Mouse (Mus musculus) retina, embryonic 14.5 days (tissue): Measurements from ENCODE around the gene Akr1b10.
"Not testable (repeated sequence)": the region's sequence is repeated elsewhere in the genome, so short reads cannot be mapped to it uniquely, and the experiment has no call there.

Experiments used
- DNase-seq: peaks from one replicate; pipeline ENCODE4 v3.0.0-alpha.2; 2015; ENCODE audit warnings: low spot score

Gene Akr1b10

DNA sequence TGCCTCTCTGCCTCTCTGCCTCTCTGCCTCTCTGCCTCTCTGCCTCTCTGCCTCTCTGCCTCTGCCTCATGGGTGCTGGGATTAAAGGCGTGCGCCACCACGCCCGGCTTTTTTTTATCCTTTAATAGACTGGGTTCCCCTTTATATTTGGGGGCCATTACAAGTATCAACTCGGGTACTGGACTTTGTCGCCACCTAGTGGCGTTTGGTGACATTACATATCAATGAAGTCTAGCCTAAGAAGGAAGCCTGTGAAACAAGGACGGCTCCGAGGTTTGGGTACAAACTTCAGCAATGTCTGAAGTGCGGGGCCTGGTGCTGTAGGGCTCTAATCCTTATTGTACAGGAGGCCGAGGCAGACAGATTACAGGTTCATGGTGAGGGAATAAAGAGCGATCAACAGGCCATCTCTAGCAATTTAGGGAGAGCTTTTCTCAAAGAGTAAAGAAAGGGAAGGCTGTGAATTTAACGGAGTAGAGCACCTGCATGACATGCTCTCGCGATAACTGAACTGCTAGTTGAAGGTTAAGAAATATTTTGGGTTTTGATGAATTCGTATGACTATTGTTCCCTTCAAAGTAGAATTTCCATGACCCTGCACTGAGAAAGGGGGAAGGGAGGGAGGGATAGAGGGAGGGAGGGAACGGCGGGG lies 12.2 kb upstream of the Akr1b10 start:
- peak; percentile 91 for DNase-seq

- no peak for DNase-seq
These were observed 10.2 kb upstream of the Akr1b10 start for GRCm38 (mm10) chr6:34373841-34374240.

GRCm38 (mm10) chr6:34375888-34376287 lies 8.1 kb upstream of the Akr1b10 start:
- not testable (repeated sequence) for DNase-seq

DNA sequence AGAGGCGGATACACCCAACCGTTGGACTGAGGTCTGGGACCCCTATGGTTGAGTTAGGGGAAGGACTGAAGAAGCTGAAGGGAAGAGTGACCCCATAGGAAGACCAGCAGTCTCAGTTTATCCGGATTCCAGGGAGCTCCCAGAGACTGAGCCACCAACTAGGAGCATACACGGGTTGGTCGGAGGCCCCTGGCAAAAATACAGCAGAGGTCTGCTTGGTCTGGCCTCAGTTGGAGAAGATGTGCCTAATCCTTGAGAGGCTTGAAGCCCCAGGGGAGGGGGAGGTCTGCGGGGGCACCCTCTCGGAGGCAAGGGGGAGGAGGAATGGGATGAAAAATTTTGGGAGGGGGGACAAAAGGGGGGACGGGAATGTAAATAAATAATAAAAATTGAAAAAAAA lies 617 bp upstream of the Akr1b10 start:
- DNase-seq, result no peak

DNA sequence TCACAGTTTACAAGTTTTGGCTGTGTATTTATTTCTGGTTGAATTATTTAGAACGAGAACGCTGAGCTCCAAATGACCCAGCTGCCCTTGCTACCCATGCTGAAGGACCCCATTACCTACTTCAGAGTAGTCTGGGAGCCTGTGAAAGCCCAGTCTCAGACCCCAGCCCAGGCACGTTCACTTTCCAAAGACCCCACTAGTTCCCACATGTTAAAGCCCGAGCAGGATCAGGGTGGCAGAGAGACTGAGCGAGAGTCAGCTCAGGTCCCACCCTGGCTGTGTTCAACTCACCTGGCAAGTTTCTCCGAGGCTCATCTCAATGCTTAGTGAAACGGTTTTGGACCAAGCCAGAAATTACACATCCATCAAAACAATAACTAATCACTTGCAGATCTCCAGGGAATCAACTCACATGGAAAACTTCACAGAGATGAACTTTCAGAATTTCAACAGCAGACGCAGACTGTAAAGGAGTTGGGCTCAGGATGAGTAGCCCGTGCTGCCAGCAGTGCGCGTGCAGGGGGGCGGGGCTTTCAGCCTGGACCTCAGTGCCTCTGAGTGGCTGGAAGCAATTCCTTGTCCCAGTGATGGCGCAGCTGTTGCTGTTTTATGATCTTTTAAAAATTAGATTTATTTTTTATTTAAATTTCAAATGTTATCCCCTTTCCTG lies 818 bp downstream of the Akr1b10 start:
- peak; percentile 41 for DNase-seq

DNA sequence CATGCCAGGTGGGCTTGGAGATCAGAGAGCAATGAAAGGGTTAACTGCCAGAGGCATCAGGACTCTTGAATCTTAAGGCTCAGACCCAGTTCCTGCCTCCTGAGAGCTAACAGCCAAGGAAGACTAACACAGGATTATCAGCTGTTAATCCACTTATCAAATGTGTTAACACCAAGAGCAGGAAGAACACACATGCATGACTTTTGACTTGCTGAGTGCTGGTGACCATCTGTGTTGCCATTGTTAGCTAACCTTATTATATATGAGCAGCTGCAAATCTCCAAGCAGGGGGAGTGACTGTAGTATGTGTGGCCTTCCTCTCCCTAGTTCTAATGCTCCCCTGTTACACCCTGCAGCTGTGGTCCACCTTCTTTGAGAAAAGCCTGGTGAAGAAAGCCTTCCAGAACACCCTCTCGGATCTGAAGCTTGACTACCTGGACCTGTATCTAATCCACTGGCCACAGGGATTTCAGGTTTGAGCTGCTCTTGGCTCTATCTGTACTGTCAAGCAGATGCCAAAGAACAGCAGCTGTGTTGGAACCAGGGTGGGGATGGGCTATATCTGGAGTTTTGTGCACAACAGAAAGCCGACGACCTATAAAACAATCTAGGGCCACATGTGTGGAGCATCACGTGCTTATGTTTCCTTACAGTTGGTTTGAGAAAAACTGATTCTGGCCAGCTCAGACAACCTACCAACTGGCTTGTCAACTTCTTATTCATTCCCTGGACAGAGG lies 4.6 kb downstream of the Akr1b10 start:
- peak; percentile 33 for DNase-seq

DNA sequence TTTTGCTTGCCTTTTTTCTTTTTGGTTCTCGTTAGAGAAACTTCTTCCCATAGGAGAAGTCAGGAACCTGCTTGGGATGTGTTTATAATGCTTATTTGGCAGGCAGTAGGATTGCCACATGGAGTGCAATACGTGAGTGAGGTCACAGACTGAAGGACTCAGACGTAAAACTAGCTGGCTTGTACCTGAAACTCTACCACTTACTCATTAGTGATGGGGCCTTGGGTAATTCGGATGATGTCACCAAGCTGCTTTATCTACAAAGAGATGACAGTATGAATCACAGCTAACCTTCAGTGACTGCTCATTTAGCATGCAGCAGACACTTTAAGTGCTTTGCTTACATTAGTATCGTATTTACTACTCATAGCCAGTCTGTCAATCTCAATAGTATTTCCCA lies 11.9 kb downstream of the Akr1b10 start:
- no peak for DNase-seq

DNA sequence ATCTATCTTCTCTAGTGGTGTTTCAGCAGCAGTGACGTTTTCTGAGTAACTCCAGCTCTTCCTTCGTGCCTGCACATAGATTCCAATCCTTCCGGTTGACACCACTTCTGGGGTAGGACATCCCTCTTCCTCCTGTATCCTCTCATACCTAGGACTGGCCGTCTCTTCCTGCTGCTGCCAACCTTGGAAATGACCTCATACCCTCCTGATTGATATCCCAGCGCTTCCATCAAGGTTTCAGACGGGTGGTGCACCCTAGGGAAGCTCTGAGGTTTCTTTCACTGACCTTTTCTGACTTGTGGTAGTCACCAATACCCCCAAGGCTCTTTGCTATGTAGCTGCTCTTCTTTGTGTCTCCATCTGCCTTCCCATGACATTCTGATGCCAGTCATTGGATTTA lies 14.4 kb downstream of the Akr1b10 start:
- DNase-seq, result no peak

DNA sequence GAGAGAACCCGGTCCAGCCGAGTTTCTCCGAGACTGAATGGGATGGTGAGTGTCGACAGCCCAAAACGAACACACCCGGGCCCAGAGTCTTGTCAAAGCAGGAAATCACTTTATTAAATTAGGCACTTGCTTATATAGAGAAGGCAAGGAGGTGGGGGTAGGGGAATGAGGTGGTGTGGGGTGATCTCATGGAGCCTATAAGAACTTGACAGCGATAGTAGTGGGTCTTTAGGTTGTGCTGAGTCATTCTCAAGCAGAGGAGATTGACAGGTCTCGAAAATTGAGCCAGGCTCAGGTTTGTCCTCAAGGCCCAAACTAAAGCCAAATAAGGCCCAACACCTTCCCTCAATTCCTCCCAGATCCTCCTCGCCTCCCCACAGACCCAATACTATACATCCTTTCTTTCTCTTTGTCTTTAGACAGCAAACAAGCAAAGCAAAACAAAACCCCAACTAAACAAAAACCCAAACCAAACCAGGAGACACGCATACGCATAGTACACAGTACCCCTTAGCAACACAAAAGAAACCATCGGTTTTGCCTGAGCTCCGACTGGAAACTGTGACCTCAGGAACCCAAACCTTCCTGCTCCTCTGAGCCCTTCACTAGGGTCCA lies 15.7 kb downstream of the Akr1b10 start:
- no peak for DNase-seq

- no peak for DNase-seq
These were observed 16.7 kb downstream of the Akr1b10 start for GRCm38 (mm10) chr6:34400696-34401095.

DNA sequence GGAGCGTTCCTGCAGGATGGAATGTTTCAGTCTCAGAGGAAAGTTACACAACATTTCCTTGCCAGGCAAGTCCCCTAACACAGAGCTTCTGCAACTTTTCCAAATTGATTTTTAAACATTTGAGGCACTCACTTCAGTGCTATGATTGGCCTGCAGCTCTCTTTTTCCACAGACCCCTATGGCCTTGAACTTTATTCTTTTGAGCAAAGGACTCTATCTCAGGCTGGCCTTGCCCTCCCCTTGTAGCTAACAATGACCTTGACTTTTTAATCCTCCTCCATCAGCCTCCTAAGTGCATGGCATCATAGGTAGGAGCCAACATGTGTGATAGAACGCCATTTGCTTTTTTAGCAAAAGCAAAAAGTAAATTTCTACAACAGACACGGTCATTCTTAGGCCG lies 22.7 kb downstream of the Akr1b10 start:
- no peak for DNase-seq

- DNase-seq, result no peak
These were observed 23.4 kb downstream of the Akr1b10 start for GRCm38 (mm10) chr6:34407403-34407802.

DNA sequence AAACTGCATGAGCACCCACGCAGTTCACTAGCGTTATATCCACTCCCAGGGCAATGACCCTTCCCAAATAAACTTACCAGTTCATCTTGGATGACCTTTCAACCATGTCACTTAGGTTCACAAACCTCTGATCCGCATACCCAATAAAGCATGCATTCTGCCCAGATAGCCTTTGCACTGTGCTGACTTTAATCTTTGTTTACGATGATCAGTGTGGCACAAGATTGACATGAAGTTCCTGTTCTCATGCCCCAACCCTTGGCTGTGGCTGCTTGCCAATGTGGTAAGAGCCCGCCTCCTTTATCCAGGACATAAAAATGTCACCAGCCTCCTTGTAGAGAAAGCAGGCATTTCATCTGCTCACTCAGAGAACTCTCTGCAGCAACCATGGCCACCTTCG lies 28.0 kb downstream of the Akr1b10 start, which contains the start of gene Akr1b7:
Akr1b7 (plus strand) TSS at position 312 of the 400 bp plus-strand sequence.
- no peak for DNase-seq

DNA sequence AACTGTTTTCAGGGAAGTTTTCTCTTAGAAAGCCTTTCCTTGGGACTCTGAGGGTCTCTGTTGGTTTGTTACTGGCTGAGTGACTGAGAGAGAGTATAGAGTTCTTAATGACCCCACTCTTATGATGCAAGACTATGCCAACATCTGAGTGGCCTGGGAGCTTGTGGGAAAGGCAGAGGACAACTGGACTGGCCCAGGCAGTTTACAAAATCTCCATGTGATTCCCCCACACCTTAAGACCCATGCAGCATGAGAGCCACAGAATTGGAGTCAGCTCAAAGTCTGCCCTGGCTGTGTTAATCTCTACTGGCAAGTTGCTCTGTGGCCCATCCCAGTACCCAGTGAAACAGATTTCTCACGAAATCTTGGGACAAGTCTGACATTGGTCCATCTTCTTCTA lies 28.7 kb downstream of the Akr1b10 start:
- no peak for DNase-seq

GRCm38 (mm10) chr6:34413386-34413785 lies 29.4 kb downstream of the Akr1b10 start:
- DNase-seq, result not testable (repeated sequence)

DNA sequence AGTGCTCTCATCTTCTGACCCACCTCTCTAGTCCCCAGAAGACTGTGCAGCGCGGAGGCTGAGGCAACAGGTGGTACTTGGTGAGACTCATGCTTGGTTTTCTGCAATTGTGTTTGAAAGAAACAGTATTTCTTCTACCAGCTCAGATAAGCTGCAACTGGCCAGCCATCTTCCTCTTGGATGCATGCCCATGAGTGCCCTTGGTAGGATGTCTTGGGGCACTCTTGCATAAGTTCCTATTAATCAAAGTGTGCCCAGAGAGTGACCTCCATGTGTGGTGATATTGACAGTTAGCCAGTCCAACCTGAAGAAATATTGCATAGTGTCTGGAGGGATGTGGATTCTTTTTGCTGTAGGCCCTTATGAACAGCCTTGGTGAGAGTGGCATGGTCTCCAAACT lies 32.5 kb downstream of the Akr1b10 start:
- DNase-seq, result no peak

DNA sequence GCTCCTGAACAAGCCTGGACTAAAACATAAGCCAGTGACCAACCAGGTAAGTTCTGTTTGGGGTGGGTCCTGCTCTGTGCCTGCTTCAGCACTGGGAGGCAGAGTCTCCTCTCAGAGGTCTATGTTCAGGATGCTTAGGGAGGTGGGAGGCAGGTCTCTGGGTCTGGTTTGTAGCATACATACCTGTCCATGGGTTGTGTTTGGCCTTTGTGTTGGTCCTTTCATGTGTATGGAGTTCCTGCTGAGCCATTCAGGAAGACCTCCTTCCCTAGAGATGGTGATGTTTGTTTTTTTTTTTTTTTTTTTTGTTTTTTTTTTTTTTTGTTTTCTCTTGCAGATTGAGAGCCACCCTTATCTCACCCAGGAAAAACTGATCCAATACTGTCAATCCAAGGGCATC lies 35.1 kb downstream of the Akr1b10 start:
- no peak for DNase-seq

GRCm38 (mm10) chr6:34439006-34439405 lies 55.0 kb downstream of the Akr1b10 start:
- no peak for DNase-seq

GRCm38 (mm10) chr6:34441556-34442257 lies 57.7 kb downstream of the Akr1b10 start:
- no peak for DNase-seq

- no peak for DNase-seq
These were observed 59.8 kb downstream of the Akr1b10 start for GRCm38 (mm10) chr6:34443791-34444190.
